24 mouse cellular contexts compared by ENCODE assay signal in genomic region chr17:47633999-47634770, GRCm38 (mm10). TPM values are rescaled to one million over a fixed set of nuclear protein-coding genes. Genes with fewer than 3 reads are reported as not detected.
DNase-seq lines count a peak whose midpoint lies in the region; ATAC-seq and TF ChIP-seq lines count a peak whose summit lies in the region.
"Had no signal": no experiment of that assay in that cellular context is flagged by ENCODE, and none has a peak within 500 bp of the region (broad histone marks: within the 10 kb centered on the region; RNA-seq: fewer than 3 reads in every experiment).

No protein-coding gene starts in this region.

- DNase-seq in heart, adult 11 months: peak; percentile 83
- no peak for DNase-seq in heart, adult 2 months
- DNase-seq in lung, postnatal 0 days (ENCODE audit: low spot score): peak; percentile 53
- no peak for DNase-seq in lung, postnatal 14 days
- DNase-seq in lung, postnatal 36 days: peak; percentile 69
- DNase-seq in spleen, postnatal 36 days (ENCODE audit: low spot score in 2 of 2): no peak
- DNase-seq: adrenal gland, postnatal 36 days; cerebellum, adult 9-11 months; gastrocnemius, postnatal 14 days; heart, postnatal 36 days; kidney, adult 18-20 months; layer of hippocampus, adult 9-11 months; spleen, adult 18-20 months; thymus, adult 18-20 months; thymus, postnatal 4 days had no signal

- no peaks in the 10 kb centered on the region for H3K27me3 ChIP-seq in heart, adult 2 months (ENCODE audit: control insufficient read depth, insufficient read depth, low read length)
- no peaks in the 10 kb centered on the region for H3K27me3 ChIP-seq in lung, postnatal 0 days (replicated peaks; ENCODE audit: insufficient read depth, low read length)
- H3K27me3 ChIP-seq: embryonic facial prominence, embryonic 15.5 days; heart, embryonic 15.5 days; limb, embryonic 13.5 days; lung, embryonic 15.5 days; megakaryocyte, embryonic 14.5 days; midbrain, embryonic 13.5 days had no signal

- no peaks in the 10 kb centered on the region for H3K9me3 ChIP-seq in lung, postnatal 0 days (ENCODE audit: low read length)
- H3K9me3 ChIP-seq: embryonic facial prominence, embryonic 15.5 days; heart, embryonic 15.5 days; limb, embryonic 13.5 days; lung, embryonic 15.5 days; megakaryocyte, embryonic 14.5 days; midbrain, embryonic 13.5 days had no signal

- H3K9ac ChIP-seq in heart, adult 2 months (ENCODE audit: low read depth, low read length): no peak overlapping the region
- no peak overlapping the region for H3K9ac ChIP-seq in lung, postnatal 0 days (replicated peaks; ENCODE audit: low read depth)
- H3K9ac ChIP-seq: embryonic facial prominence, embryonic 15.5 days; heart, embryonic 15.5 days; hindbrain, embryonic 14.5 days; limb, embryonic 13.5 days; lung, embryonic 15.5 days; midbrain, embryonic 13.5 days had no signal

- no peaks in the 10 kb centered on the region; the same call in 1 of the 2 replicates for H3K79me2 ChIP-seq in heart, adult 2 months (replicated peaks; ENCODE audit: control insufficient read depth, insufficient read depth, low read length)

- TF ChIP-seq EP300 in heart, adult 2 months (IDR thresholded peaks at IDR 0.05; ENCODE audit: insufficient read depth, low read depth, low read length): no peak
- TF ChIP-seq EP300 in lung, postnatal 0 days (IDR thresholded peaks at IDR 0.05): no peak

- no peak overlapping the region for H3K27ac ChIP-seq in heart, adult 2 months
- H3K27ac ChIP-seq in lung, postnatal 0 days (ENCODE audit: low read length): no peak overlapping the region
- H3K27ac ChIP-seq: embryonic facial prominence, embryonic 15.5 days; heart, embryonic 15.5 days; hindbrain, embryonic 14.5 days; limb, embryonic 13.5 days; lung, embryonic 15.5 days; midbrain, embryonic 13.5 days had no signal

- H3K4me1 ChIP-seq in heart, adult 2 months (ENCODE audit: control insufficient read depth, insufficient read depth, low read length): no peaks in the 10 kb centered on the region
- H3K4me1 ChIP-seq in lung, postnatal 0 days (ENCODE audit: insufficient read depth, low read depth, low read length): peaks cover 6% of the 10 kb centered on the region

- no peak overlapping the region for H3K4me3 ChIP-seq in heart, adult 2 months
- H3K4me3 ChIP-seq in lung, postnatal 0 days (ENCODE audit: low read depth, low read length): no peak overlapping the region
- H3K4me3 ChIP-seq: embryonic facial prominence, embryonic 15.5 days; heart, embryonic 15.5 days; limb, embryonic 13.5 days; lung, embryonic 15.5 days; megakaryocyte, embryonic 14.5 days; midbrain, embryonic 13.5 days had no signal

- 80% methylated on average over 7 of the region's 7 CpGs for WGBS in heart, adult 2 months
- 55% methylated on average over 7 of the region's 7 CpGs for WGBS in lung, postnatal 0 days

- TF ChIP-seq POLR2A in heart, adult 2 months (IDR thresholded peaks at IDR 0.05; ENCODE audit: insufficient read depth, low read depth, low read length): no peak

- no peak for TF ChIP-seq CTCF in heart, adult 2 months (IDR thresholded peaks at IDR 0.05)
- TF ChIP-seq CTCF in lung, postnatal 0 days (IDR thresholded peaks at IDR 0.05): no peak

- ATAC-seq in lung, postnatal 0 days: peak; percentile 61
- ATAC-seq in inflammation-experienced regulatory T-cells, adult 6 months: no peak
- ATAC-seq: forebrain, embryonic 16.5 days; midbrain, embryonic 13.5 days had no signal

- intact Hi-C loops in heart, adult 2 months (cut with DNase I): no loop called here

- no peaks in the 10 kb centered on the region for H3K36me3 ChIP-seq in heart, adult 2 months (ENCODE audit: control insufficient read depth, insufficient read depth, low read length)
- H3K36me3 ChIP-seq in lung, postnatal 0 days (ENCODE audit: insufficient read depth, low read length): no peaks in the 10 kb centered on the region
- H3K36me3 ChIP-seq: heart, embryonic 15.5 days; lung, embryonic 15.5 days had no signal

- H3K4me2 ChIP-seq in lung, postnatal 0 days (replicated peaks; ENCODE audit: low read depth, low read length): no peak overlapping the region
- H3K4me2 ChIP-seq: embryonic facial prominence, embryonic 15.5 days; heart, embryonic 15.5 days; hindbrain, embryonic 14.5 days; limb, embryonic 13.5 days; lung, embryonic 15.5 days; midbrain, embryonic 13.5 days had no signal

RNA-seq across cellular contexts. Expression of gene Usp49, which starts 3.7 kb away (rescaled TPM):
- 1 to 10 TPM; 3.4 to 3.6 TPM for total RNA-seq in heart, adult 2 months (2021)
- polyA plus RNA-seq in heart, adult 2 months (2012; rRNA removed): 2.9 and 3.6 TPM in 2 replicates
- 3.3 and 4.1 TPM in 2 replicates for polyA plus RNA-seq in lung, postnatal 0 days (2015; fragmentation: Nextera tagmentation; extraction: Ambion mirVana)
- polyA plus RNA-seq in inflammation-experienced regulatory T-cells, adult 6 months (2017; shearing (Covaris generic)): under 1 TPM; 0.58 to 0.97 (median 0.70) TPM

RNA-seq across cellular contexts. Expression of gene Gm20517, which starts 22.8 kb away (rescaled TPM):
- 1 to 10 TPM; 2.8 TPM for total RNA-seq in heart, adult 2 months (2021)
- polyA plus RNA-seq in heart, adult 2 months (2012; rRNA removed): 0.27 and 1.5 TPM in 2 replicates
- 0.64 and 1.4 TPM in 2 replicates for polyA plus RNA-seq in lung, postnatal 0 days (2015; fragmentation: Nextera tagmentation; extraction: Ambion mirVana)
- under 1 TPM in 2 of 3 experiments, not detected in 1; 0.68 to 0.79 TPM for polyA plus RNA-seq in inflammation-experienced regulatory T-cells, adult 6 months (2017; shearing (Covaris generic))

RNA-seq across cellular contexts. Expression of gene Med20, which starts 22.8 kb away (rescaled TPM):
- 10 to 100 TPM; 13.5 to 15.0 TPM for total RNA-seq in heart, adult 2 months (2021)
- 17.4 and 25.1 TPM in 2 replicates for polyA plus RNA-seq in heart, adult 2 months (2012; rRNA removed)
- polyA plus RNA-seq in lung, postnatal 0 days (2015; fragmentation: Nextera tagmentation; extraction: Ambion mirVana): 31.6 and 32.8 TPM in 2 replicates
- polyA plus RNA-seq in inflammation-experienced regulatory T-cells, adult 6 months (2017; shearing (Covaris generic)): 10 to 100 TPM; 27.6 to 32.3 (median 28.1) TPM

RNA-seq across cellular contexts. Expression of gene Bysl, which starts 22.9 kb away (rescaled TPM):
- total RNA-seq in heart, adult 2 months (2021): 10 to 100 TPM; 15.7 to 15.9 TPM
- 13.2 and 15.6 TPM in 2 replicates for polyA plus RNA-seq in heart, adult 2 months (2012; rRNA removed)
- 9.9 and 10.4 TPM in 2 replicates for polyA plus RNA-seq in lung, postnatal 0 days (2015; fragmentation: Nextera tagmentation; extraction: Ambion mirVana)
- 10 to 100 TPM in 2 of 3 experiments, 1 to 10 TPM in 1; 9.1 to 12.3 (median 11.6) TPM for polyA plus RNA-seq in inflammation-experienced regulatory T-cells, adult 6 months (2017; shearing (Covaris generic))

RNA-seq across cellular contexts. Expression of gene Tomm6, which starts 54.0 kb away (rescaled TPM):
- 100 to 1,000 TPM; 113 to 125 TPM for total RNA-seq in heart, adult 2 months (2021)
- 53.9 and 68.1 TPM in 2 replicates for polyA plus RNA-seq in heart, adult 2 months (2012; rRNA removed)
- polyA plus RNA-seq in lung, postnatal 0 days (2015; fragmentation: Nextera tagmentation; extraction: Ambion mirVana): 303 and 324 TPM in 2 replicates
- 100 to 1,000 TPM; 299 to 411 (median 338) TPM for polyA plus RNA-seq in inflammation-experienced regulatory T-cells, adult 6 months (2017; shearing (Covaris generic))

Comparison
In these comparisons a context has a peak if more than half of its experiments do, and no peak if none do; other contexts are left out.
1. DNase-seq: peak in heart, adult 11 months (single experiment), lung, postnatal 0 days (single experiment) and lung, postnatal 36 days (single experiment); none in heart, adult 2 months (0 of 2), lung, postnatal 14 days (single experiment) and spleen, postnatal 36 days (0 of 2).